Mouse (Mus musculus): ENCODE results near the gene Stil. TPM values are rescaled to one million over a fixed set of nuclear protein-coding genes. Genes with fewer than 3 reads are reported as not detected.

Gene Stil
- total and polyA plus RNA-seq, 2 experiments: 0.06 to 0.09 TPM

GRCm38 (mm10) chr4:115019997-115020396 lies 20.0 kb downstream of the Stil start:
- no peak for DNase-seq (ENCODE audit: extremely low read depth, low read depth, low spot score)
- no peak overlapping the region for H3K4me3 ChIP-seq (ENCODE audit: insufficient read depth, low read depth, low read length)
- no peak overlapping the region for H3K27ac ChIP-seq (replicated peaks; ENCODE audit: insufficient read depth, low read depth, low read length)
- H3K9ac ChIP-seq (ENCODE audit: low read depth, low read length): no peak overlapping the region
- no peaks in the 10 kb centered on the region for H3K27me3 ChIP-seq (ENCODE audit: control insufficient read depth, insufficient read depth, low read length)
- WGBS: 95% methylated on average over 3 of the region's 3 CpGs
- no peak for TF ChIP-seq POLR2A (IDR thresholded peaks at IDR 0.05; ENCODE audit: extremely low read depth, insufficient read depth, low read length)
- no peak for TF ChIP-seq CTCF (IDR thresholded peaks at IDR 0.05; ENCODE audit: low read depth, low read length)
- no peaks in the 10 kb centered on the region for H3K79me2 ChIP-seq (ENCODE audit: control insufficient read depth, insufficient read depth, low read length)
- H3K4me1 ChIP-seq (ENCODE audit: control insufficient read depth, insufficient read depth, low read length): no peaks in the 10 kb centered on the region
- no peaks in the 10 kb centered on the region for H3K36me3 ChIP-seq (ENCODE audit: control insufficient read depth, insufficient read depth, low read length)

DNA sequence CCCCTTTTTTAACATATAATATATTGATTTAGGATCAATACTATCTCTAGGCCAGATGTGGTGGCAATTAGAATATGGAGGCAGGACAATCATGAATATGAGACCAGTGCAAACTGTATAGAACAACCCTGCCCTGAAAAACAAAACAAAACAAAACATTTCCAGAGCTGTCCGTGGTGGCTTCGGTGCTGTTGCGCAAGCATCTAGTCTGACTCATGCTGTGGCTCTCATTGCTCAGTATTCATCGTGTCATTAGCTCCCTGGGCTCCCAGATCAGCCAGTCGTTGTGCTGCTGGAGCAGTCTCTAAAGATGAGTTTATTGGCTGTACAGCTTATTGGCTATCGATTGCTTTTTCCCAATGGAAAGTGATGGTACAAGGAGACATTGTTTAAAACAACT lies 35.1 kb downstream of the Stil start:
- Histone ChIP-seq H3K27ac (replicated peaks; ENCODE audit: insufficient read depth, low read depth, low read length) (no peak overlapping the region), H3K79me2 (ENCODE audit: control insufficient read depth, insufficient read depth, low read length) (no peaks in the 10 kb centered on the region; the same call in 1 of the 2 replicates), H3K36me3 (ENCODE audit: control insufficient read depth, insufficient read depth, low read length) (no peaks in the 10 kb centered on the region), H3K4me3 (ENCODE audit: insufficient read depth, low read depth, low read length) (no peak overlapping the region), H3K9ac (ENCODE audit: low read depth, low read length) (no peak overlapping the region), H3K27me3 (ENCODE audit: control insufficient read depth, insufficient read depth, low read length) (no peaks in the 10 kb centered on the region), H3K4me1 (ENCODE audit: control insufficient read depth, insufficient read depth, low read length) (no peaks in the 10 kb centered on the region)
- no peak for DNase-seq (ENCODE audit: extremely low read depth, low read depth, low spot score)
- WGBS: 38% methylated on average over 6 of the region's 6 CpGs
- no peak for TF ChIP-seq CTCF (IDR thresholded peaks at IDR 0.05; ENCODE audit: low read depth, low read length)
- TF ChIP-seq POLR2A (IDR thresholded peaks at IDR 0.05; ENCODE audit: extremely low read depth, insufficient read depth, low read length): no peak

- no peak overlapping the region for H3K9ac ChIP-seq (ENCODE audit: low read depth, low read length)
- no peaks in the 10 kb centered on the region for H3K27me3 ChIP-seq (ENCODE audit: control insufficient read depth, insufficient read depth, low read length)
- no peaks in the 10 kb centered on the region for H3K36me3 ChIP-seq (ENCODE audit: control insufficient read depth, insufficient read depth, low read length)
- H3K4me3 ChIP-seq (ENCODE audit: insufficient read depth, low read depth, low read length): no peak overlapping the region
- no peak overlapping the region for H3K27ac ChIP-seq (replicated peaks; ENCODE audit: insufficient read depth, low read depth, low read length)
- H3K79me2 ChIP-seq (ENCODE audit: control insufficient read depth, insufficient read depth, low read length): no peaks in the 10 kb centered on the region; the same call in 1 of the 2 replicates
- 48% methylated on average over 4 of the region's 4 CpGs for WGBS
- no peaks in the 10 kb centered on the region for H3K4me1 ChIP-seq (ENCODE audit: control insufficient read depth, insufficient read depth, low read length)
- peak; percentile 22 for DNase-seq (ENCODE audit: extremely low read depth, low read depth, low spot score)
- TF ChIP-seq CTCF (IDR thresholded peaks at IDR 0.05; ENCODE audit: low read depth, low read length) (peak; percentile 70), POLR2A (IDR thresholded peaks at IDR 0.05; ENCODE audit: extremely low read depth, insufficient read depth, low read length) (no peak)
Measured at GRCm38 (mm10) chr4:115038242-115038641, 38.3 kb downstream of the Stil start.

GRCm38 (mm10) chr4:115045621-115046020 lies 45.7 kb downstream of the Stil start:
- no peak for TF ChIP-seq CTCF (IDR thresholded peaks at IDR 0.05; ENCODE audit: low read depth, low read length)
- TF ChIP-seq POLR2A (IDR thresholded peaks at IDR 0.05; ENCODE audit: extremely low read depth, insufficient read depth, low read length): no peak
- no peaks in the 10 kb centered on the region; the same call in 1 of the 2 replicates for H3K27me3 ChIP-seq (ENCODE audit: control insufficient read depth, insufficient read depth, low read length)
- no peak for DNase-seq (ENCODE audit: extremely low read depth, low read depth, low spot score)
- no peak overlapping the region for H3K9ac ChIP-seq (ENCODE audit: low read depth, low read length)
- no peak overlapping the region for H3K27ac ChIP-seq (replicated peaks; ENCODE audit: insufficient read depth, low read depth, low read length)
- no peaks in the 10 kb centered on the region for H3K36me3 ChIP-seq (ENCODE audit: control insufficient read depth, insufficient read depth, low read length)
- H3K4me1 ChIP-seq (ENCODE audit: control insufficient read depth, insufficient read depth, low read length): no peaks in the 10 kb centered on the region
- H3K4me3 ChIP-seq (ENCODE audit: insufficient read depth, low read depth, low read length): no peak overlapping the region
- no peaks in the 10 kb centered on the region for H3K79me2 ChIP-seq (ENCODE audit: control insufficient read depth, insufficient read depth, low read length)
- 81% methylated on average over 3 of the region's 3 CpGs for WGBS

- peaks cover 1% of the 10 kb centered on the region; the same call in 1 of the 2 replicates for H3K27me3 ChIP-seq (ENCODE audit: control insufficient read depth, insufficient read depth, low read length)
- H3K4me3 ChIP-seq (ENCODE audit: insufficient read depth, low read depth, low read length): no peak overlapping the region
- H3K4me1 ChIP-seq (ENCODE audit: control insufficient read depth, insufficient read depth, low read length): peaks cover under 1% of the 10 kb centered on the region; the same call in 1 of the 2 replicates
- 5% methylated on average over 5 of the region's 5 CpGs for WGBS
- no peak overlapping the region for H3K9ac ChIP-seq (ENCODE audit: low read depth, low read length)
- no peaks in the 10 kb centered on the region for H3K36me3 ChIP-seq (ENCODE audit: control insufficient read depth, insufficient read depth, low read length)
- DNase-seq (ENCODE audit: extremely low read depth, low read depth, low spot score): peak; percentile 10
- no peak overlapping the region for H3K27ac ChIP-seq (replicated peaks; ENCODE audit: insufficient read depth, low read depth, low read length)
- TF ChIP-seq POLR2A (IDR thresholded peaks at IDR 0.05; ENCODE audit: extremely low read depth, insufficient read depth, low read length): no peak
- peak; percentile 73 for TF ChIP-seq CTCF (IDR thresholded peaks at IDR 0.05; ENCODE audit: low read depth, low read length)
- no peaks in the 10 kb centered on the region for H3K79me2 ChIP-seq (ENCODE audit: control insufficient read depth, insufficient read depth, low read length)
Measured at GRCm38 (mm10) chr4:115047750-115048149, 47.8 kb downstream of the Stil start.

GRCm38 (mm10) chr4:115048190-115048589 lies 48.2 kb downstream of the Stil start:
- no peaks in the 10 kb centered on the region for H3K79me2 ChIP-seq (ENCODE audit: control insufficient read depth, insufficient read depth, low read length)
- peaks cover 3% of the 10 kb centered on the region; the same call in 1 of the 2 replicates for H3K27me3 ChIP-seq (ENCODE audit: control insufficient read depth, insufficient read depth, low read length)
- H3K4me1 ChIP-seq (ENCODE audit: control insufficient read depth, insufficient read depth, low read length): peaks cover 2% of the 10 kb centered on the region; the same call in 1 of the 2 replicates
- WGBS: 60% methylated on average over 8 of the region's 8 CpGs
- H3K4me3 ChIP-seq (ENCODE audit: insufficient read depth, low read depth, low read length): no peak overlapping the region
- no peak overlapping the region for H3K27ac ChIP-seq (replicated peaks; ENCODE audit: insufficient read depth, low read depth, low read length)
- TF ChIP-seq CTCF (IDR thresholded peaks at IDR 0.05; ENCODE audit: low read depth, low read length) (no peak), POLR2A (IDR thresholded peaks at IDR 0.05; ENCODE audit: extremely low read depth, insufficient read depth, low read length) (no peak)
- no peak for DNase-seq (ENCODE audit: extremely low read depth, low read depth, low spot score)
- H3K36me3 ChIP-seq (ENCODE audit: control insufficient read depth, insufficient read depth, low read length): no peaks in the 10 kb centered on the region
- no peak overlapping the region for H3K9ac ChIP-seq (ENCODE audit: low read depth, low read length)

All from liver, adult 2 months (tissue).